Mouse (Mus musculus) retina, postnatal 7 days (tissue): ENCODE measurements around the gene Agap3.

Source experiments
- DNase-seq: peaks from one replicate; pipeline ENCODE4 v3.0.0-alpha.2; 2012; ENCODE audit warnings: low read depth, low spot score

The Agap3 gene

GRCm38 (mm10) chr5:24452030-24452690 lies at the start of gene Agap3:
Gene Agap3 (plus strand): TSS chr5:24452177.
- DNase-seq: no peak

DNA sequence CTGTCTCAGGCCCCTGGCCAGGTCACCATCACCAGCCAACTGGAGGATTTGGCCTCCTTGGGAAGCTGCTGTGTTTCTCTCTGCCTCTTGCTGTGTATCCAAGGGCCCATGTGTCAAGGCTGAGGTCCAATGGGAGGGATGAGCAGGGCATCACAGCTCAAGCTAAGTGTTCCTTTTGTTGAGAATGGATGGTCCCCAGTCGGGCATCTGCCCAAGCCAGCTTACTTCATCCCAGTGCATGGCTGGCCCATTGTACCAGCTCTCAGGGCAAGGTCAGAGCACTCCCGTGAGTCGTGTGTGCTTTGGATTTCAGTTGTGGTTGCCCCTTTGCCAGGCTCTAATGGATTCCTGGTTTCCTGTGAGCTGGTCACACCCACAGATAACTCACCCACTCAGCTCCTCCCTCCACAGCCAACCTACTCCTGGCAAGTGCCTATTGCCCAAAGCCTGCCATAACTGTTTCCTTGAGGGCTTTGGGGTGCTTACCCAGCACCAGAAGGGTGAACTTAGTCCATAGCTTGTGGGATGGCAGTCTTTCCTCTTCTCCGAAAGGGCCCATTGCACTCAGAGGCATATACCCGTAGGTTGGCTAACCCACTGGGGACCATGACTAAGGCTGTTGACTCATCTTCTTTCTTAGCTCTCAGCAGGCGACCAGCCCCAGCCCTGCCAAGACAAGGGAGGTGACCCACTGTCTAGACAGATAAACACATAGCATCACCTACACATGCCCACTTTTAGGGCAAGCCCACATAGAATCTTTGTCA lies 47.2 kb upstream of the Agap3 start:
- DNase-seq: no peak

DNA sequence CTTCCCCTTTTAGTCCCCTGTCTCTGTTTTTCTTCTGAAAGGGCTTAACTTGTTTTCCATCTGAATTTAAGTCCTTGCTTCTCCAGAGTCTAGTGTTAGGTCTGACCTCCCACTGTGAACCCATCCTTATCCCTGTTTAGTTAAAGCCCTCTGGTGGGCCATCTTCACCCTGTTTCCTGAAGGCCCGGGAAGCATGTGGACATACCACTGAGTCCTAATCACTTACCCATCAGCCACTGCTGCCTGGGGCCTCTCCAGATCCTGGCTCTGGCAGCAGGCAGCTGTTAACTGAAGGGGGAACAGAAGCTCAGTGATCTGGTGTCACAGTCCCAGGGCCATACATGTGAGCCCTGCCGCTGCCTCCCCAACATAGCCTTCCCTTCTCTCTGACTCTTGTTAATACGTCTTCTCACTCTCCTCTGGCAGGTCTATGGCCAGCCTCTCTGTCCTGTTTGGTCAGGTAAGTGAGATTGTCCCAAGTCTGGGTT lies 46.5 kb upstream of the Agap3 start:
- DNase-seq: no peak

- no peak for DNase-seq
Measured at GRCm38 (mm10) chr5:24408651-24409050, 43.3 kb upstream of the Agap3 start.

GRCm38 (mm10) chr5:24409466-24409865 lies 42.5 kb upstream of the Agap3 start:
- DNase-seq: no peak

DNA sequence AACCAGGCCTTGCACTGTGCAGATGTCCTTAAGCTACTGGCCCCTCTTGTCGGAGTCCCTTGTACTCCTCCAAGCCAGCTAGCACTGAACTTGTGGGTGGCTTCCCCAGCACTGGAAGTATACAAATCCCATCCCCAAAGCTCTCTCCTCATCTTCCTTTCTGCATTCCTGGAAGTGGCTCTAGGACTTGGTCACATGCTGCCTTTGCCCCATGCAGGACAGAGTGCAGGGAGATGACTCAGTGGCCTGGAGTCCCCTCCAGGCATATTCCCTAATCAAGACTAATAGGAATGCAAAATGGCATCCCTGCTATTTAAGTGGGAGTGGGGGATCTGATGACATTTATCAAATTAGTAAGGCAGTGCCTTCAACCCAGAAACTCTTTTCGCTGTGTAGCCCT lies 39.9 kb upstream of the Agap3 start:
- DNase-seq: no peak

DNA sequence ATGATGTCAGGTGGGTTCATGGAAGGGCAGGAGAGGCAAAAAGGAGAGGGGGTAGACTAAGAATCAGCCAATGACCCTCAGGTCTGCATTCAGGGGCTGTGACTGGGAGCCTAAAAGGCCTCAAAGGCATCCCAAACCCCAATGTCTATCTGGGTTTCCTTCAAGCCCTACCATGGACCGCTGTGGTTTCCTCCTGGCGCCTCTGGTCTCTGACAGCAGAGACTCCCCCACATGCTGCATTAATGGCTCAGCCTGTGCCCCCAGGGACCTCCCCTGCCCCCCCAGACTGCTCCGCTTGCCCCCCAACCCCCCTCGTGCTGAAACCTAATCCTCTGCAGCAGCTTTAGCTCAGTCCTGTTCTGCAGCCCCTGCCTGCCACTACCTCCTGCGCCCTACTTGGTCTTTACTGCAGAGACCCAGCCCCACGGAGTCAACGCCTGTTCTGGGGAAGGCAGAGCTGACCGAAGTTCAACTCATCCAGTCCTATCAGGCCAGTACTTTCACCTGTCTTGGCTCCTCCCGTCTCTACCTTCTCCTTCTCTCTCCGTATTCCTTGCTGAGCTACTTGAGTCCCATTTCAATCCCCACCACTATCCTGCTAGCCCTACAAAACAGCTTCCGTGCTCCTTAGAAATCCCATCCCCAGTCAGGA lies 38.8 kb upstream of the Agap3 start, which contains the start of gene Asic3:
Gene Asic3, plus strand, starts transcription at position 351 of the 652 bp plus-strand sequence.
- no peak for DNase-seq

GRCm38 (mm10) chr5:24413938-24414337 lies 38.0 kb upstream of the Agap3 start:
- DNase-seq: no peak

- DNase-seq: no peak
Measured at GRCm38 (mm10) chr5:24416222-24416736, 35.7 kb upstream of the Agap3 start.

GRCm38 (mm10) chr5:24417587-24417986 lies 34.4 kb upstream of the Agap3 start:
- DNase-seq: no peak

DNA sequence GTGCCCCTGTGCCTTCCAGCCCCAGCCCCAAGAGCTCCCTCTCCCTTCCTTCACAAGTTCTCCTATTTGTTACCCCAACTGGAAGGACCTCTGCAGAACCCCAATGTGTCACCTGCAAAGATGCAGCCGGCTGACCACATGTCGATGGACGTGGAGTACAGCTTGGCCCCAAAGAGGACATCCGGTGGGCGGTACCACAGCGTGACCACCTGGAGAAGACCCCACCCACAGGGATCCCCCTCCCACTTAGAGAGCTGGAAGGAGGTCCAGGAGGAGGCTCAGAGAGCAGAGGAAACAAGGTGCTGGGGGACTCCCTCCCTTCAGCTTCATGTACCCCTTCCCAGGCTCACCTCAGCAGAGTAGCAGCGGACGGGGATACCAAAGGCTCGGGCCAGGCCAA lies 31.6 kb upstream of the Agap3 start:
- DNase-seq: no peak

DNA sequence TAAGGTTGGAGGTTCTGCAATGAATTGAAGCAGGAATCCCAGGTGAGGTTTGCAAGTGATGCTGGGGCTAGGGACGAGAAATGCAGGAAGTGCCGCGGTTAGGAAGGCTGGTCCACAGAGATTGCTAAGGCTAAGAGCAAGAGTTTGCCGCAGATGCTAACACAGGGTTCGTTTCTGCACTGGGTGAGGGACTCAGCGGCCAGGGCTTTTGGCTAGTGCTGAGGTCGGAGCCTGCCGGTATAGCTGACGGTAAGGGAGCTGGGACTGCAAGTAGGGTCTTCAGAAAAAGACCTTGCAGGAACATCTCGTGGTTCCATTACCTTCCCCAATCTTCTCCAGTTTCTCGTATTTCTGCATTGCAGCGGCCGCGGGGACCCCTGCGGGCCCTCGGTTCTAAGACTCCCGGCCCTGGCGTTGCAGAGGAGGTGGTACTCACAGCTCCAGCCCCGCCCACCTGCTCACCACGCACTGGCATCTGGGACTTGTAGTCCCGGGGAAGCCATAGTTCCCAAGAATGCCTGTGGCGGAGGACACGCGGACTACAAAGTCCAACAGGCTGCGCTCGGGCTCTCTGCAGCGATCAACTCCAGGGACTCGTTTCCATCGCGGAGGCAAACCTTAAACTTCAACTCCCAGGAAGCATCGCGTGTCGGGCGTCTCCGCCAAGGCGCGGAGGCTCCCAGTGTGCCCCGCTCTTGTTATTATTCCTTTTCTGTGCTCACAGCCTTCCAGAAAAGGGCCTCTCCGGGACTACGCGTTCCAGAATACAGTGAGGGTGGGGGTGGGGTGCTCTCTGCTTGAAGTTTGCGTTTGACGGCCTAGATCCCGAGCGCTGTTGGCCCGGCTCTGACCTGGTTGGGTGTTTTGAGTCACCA lies 28.6 kb upstream of the Agap3 start, which contains the start of the genes Cdk5 and Slc4a2:
Gene Cdk5, minus strand, starts transcription at position 402 of the 875 bp plus-strand sequence.
Gene Slc4a2, plus strand, starts transcription at position 709 of the 875 bp plus-strand sequence.
- DNase-seq: peak; percentile 96

DNA sequence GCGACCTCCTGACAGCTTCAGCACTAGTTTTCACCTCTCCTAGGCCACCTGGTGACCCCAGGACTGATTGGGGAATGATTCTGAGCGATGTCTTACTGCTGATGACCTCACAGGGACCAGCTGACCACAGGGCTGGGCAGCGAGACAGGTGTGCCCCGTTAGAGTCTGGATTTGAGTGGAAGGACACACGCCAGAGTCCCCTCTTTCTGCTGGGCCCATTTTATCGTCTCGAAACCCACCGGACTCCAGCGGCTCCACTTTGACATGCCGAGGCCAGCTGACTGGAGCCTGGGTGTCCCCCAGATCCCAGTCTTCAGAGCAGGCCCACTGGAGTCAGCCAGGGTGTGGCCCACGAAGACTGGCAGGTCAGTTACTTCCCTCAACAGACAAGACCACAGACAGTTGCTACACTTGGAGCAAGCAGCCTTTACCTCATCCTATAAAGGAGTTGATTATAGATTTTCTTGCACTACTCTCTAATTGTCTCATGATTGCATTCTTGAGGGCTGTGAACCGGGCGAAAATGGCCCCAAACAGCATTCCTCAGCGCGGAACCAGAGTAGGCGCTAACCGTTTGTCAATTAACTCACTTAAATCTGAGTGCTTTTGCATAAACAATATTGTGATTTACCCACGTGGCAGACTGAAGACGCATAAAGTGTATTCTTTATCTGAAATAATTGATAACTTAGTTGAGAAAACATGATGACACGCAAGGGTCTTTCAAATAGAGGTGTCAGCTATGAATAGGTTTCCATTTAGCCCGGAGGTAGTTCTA lies 27.8 kb upstream of the Agap3 start:
- DNase-seq: no peak

- peak; percentile 80 for DNase-seq
Measured at GRCm38 (mm10) chr5:24424861-24425411, 27.0 kb upstream of the Agap3 start.

DNA sequence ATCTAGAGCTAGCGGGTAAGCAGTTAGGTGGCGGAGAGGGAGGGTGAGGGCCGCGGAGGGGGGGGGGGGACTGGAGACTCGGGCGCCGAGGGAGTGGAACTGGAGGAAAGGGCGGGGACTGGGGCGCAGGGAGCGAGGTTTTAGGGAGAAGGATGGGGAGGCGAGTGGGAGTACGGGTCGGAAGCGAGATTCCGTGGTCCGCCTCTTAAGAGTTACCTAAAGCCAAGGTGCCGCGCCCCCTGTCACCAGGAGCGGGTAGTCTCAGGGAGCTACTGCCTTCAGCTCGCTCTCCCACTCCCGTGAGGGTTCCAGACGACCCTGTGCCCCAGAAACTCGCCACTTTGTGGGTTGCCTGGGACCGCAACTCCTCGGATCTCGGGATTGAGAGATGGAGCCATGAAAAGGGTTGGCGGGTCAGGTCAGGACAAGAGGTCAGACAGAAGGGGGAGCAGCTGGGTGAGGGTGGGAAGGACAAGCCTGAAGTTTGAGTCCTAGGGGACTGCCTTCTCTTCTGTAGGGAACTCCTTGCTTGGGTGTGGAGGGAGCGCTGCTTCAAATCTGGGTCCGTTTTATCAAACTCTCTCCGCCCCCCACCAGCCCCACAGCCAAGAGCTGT lies 26.4 kb upstream of the Agap3 start:
- no peak for DNase-seq

DNA sequence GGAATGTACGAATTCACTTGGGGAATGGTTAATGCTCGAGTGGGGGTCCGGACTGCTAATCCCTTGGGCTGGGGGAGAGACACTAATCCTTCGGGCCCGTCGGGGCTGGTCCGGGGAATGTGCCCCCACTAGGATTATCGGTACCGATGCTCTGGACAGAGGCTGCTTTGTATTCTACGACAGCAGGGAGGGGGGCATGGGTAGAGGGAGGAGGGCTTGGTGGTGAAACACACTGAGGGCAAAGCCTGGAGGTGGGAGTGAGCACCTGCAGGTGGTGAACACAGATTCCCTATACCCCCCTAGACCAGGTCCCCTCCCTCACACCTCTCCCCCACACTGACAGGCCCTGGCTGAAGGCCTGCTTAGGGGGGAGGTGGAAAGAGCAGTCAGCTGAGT lies 25.9 kb upstream of the Agap3 start:
- no peak for DNase-seq

DNA sequence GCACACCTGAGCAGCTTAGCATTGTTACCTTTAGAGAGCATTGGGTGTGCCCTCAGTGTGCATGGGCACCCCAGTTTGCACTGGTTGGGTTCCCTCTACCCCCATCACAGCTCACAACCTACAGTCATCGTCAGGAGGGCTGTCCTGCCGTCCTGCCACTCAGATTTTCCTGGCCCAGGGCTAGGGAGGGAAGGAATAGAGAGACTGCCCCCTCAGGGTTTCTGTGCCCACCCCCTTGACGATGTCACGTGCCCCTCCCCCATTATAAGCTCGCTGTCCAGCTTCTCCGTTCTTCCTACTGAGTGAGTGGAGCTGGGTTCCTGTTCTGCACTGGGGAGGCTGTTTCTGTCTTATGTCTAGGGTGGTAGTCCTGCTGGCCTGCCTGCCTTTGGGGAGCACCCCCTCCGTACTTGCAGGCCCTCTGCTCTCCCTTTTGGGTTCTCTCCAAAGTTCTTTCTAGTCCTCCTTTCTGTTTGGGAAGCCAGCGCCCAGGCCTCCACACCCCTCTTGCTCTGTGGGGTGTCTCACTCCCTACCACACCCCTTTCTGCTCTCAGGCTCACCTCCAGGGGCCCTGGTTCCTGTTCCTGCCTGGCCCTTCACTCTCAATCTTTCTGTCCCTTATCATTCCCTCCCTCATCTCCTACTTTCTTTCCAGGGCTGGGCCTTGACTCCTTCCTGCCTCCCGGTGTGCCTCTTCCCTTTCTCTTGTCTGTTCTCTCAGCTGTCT lies 25.3 kb upstream of the Agap3 start:
- DNase-seq: no peak

DNA sequence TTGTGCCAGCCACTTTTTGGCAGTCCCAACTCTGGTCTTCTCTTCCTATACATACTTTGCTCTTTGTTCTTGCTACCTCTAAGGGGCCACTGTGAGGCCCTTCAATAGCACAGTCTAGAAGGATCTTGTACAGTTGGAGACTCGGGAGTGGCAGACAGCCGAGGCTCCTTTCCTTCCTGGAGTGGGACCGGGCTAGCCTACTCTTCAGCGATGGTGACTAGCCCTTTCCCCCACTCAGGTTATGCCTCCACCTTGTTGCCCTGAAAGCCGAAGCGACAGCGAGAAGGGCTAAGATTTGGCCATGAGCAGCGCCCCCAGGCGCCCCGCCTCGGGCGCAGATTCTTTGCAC lies 24.7 kb upstream of the Agap3 start:
- no peak for DNase-seq

DNA sequence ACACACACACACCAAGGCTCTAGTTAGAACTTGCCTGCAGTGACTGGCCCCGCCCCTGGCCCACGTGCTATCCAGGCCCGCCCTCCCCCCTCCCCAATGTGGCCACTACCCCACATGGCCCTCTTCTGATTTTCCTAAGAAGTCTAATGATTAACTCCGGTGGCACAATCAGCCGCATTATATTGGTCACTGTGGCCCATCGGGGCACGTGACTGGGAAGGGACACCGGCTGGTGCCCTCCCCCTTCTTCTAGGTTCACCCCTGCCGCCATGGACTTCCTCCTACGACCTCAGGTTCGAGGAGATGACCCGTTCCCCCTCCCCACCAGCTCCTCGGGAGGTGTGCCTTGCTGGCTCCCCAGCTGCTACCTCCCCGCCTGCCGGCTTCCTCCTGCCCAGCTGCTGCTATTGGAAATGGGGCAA lies 24.0 kb upstream of the Agap3 start:
- DNase-seq: no peak
